Mouse (Mus musculus) kidney, postnatal 0 days (tissue): ENCODE measurements around the gene Ring1. TPM values are rescaled to one million over a fixed set of nuclear protein-coding genes. Genes with fewer than 3 reads are reported as not detected.

Experiments used
- ATAC-seq: fragments of 200-750 bp; cut with Nextera tagmentation; replicated peaks from 2 replicates; pipeline ENCODE4 v1.8.0; 2017; ENCODE audit warnings: low read depth, moderate number of reproducible peaks, moderate TSS enrichment, moderate library complexity; ENCODE audit not compliant: low FRiP score
- DNase-seq: peaks from one replicate; pipeline ENCODE4 v3.0.0-alpha.2; 2016; ENCODE audit warnings: low spot score
- H3K27ac ChIP-seq: fragments of 300-500 bp; sonication (generic); 2 replicates; pipeline ENCODE4 v1.5.1; 2014; ENCODE audit warnings: mild to moderate bottlenecking
- H3K27me3 ChIP-seq: fragments of 300-500 bp; sonication (generic); 2 replicates; pipeline ENCODE4 v1.6.1; 2014; ENCODE audit warnings: low read length, mixed read lengths; ENCODE audit not compliant: insufficient read depth
- H3K36me3 ChIP-seq: fragments of 300-500 bp; sonication (generic); 2 replicates; pipeline ENCODE4 v1.6.1; 2014; ENCODE audit warnings: low read length, mixed read lengths; ENCODE audit not compliant: insufficient read depth
- H3K4me1 ChIP-seq: fragments of 300-500 bp; sonication (generic); replicated peaks from 2 replicates; pipeline ENCODE4 v1.6.1; 2014; ENCODE audit warnings: antibody characterized with exemption, low read length, mixed read lengths; ENCODE audit not compliant: insufficient read depth
- H3K4me2 ChIP-seq: fragments of 300-500 bp; sonication (generic); 2 replicates; pipeline ENCODE4 v1.6.1; 2014; ENCODE audit warnings: mild to moderate bottlenecking, low read length, moderate library complexity, mixed read lengths
- H3K4me3 ChIP-seq: fragments of 300-500 bp; sonication (generic); replicated peaks from 2 replicates; pipeline ENCODE4 v1.5.1; 2014; ENCODE audit warnings: low read depth, low read length
- H3K9ac ChIP-seq: fragments of 300-500 bp; sonication (generic); 2 replicates; pipeline ENCODE4 v1.6.1; 2014; ENCODE audit warnings: low read depth, low read length
- H3K9me3 ChIP-seq: fragments of 300-500 bp; sonication (generic); replicated peaks from 2 replicates; pipeline ENCODE4 v1.6.1; 2016; ENCODE audit warnings: low read length, inconsistent platforms, mixed read lengths
- CTCF ChIP-seq: IDR thresholded peaks from 2 replicates; pipeline ENCODE4 v1.5.1; 2016; ENCODE audit warnings: antibody characterized with exemption, low read depth, mild to moderate bottlenecking, moderate library complexity
- WGBS: fragments of 180-500 bp; shearing (Covaris S2); extraction: QIAGEN DNeasy Blood & Tissue Kit; methylation state at CpG from one replicate; pipeline ENCODE4 v1.1.7; 2014; 5-methylcytosine and 5-hydroxymethylcytosine counted together
- polyA plus RNA-seq: library from polyadenylated mRNA; unstranded; fragments of >200 nt; fragmentation: Nextera tagmentation; extraction: Ambion mirVana; gene quantifications from 2 replicates; pipeline ENCODE4 v1.2.1, GENCODE M21; 2015

Ring1 gene
- polyA plus RNA-seq, 1 experiment from 2014 or later = 23.3 TPM

DNA sequence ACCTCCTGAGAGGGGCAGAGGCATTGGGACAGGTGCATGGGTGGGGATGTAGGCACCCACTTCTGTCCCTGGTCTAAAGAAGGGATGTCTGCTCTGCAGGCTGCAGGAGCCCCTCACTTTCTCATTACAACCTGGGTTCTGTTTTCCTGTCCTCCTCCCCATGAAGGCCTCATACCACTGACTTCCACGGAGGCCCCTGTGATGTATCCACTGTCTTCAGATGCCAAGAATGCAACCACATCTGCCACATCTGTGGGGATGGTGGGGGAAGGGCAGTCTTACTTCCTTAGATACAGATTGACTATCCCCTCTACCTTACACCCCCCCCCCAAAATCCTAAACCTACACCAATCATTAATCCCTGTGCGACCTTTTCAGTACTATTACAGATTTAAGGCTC, 1.7 kb upstream of the Ring1 start:
- DNase-seq (no peak), ATAC-seq (no peak)
- H3K9ac ChIP-seq = no peak overlapping the region
- no peak overlapping the region for H3K27ac ChIP-seq
- peaks cover 34% of the 10 kb centered on the region for H3K4me1 ChIP-seq
- TF ChIP-seq CTCF = no peak
- H3K27me3 ChIP-seq = no peaks in the 10 kb centered on the region
- H3K4me2 ChIP-seq = no peak overlapping the region
- no peak overlapping the region for H3K4me3 ChIP-seq
- H3K36me3 ChIP-seq = peaks cover 29% of the 10 kb centered on the region
- WGBS = 40% methylated on average over 2 of the region's 2 CpGs
- H3K9me3 ChIP-seq = no peaks in the 10 kb centered on the region

DNA sequence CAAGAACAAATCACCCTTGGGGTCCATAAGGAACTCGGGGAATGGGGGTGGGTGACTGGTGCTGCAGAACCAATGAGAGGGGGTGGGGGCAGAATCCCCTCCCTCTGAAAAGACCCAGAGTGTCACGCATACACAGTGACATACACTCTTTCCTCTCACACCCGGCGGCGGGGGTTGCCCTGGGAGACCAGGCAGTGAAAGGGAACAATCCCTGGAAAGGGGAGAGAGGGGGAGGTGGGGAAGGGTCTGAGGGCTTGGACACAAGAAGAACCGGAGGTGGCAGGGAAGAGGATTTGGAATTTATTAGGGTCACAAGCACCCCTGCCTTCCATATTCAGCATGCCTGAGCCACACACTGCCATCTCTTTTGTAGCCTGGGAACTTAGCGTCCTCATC, 1.3 kb upstream of the Ring1 start:
- DNase-seq (no peak), ATAC-seq (no peak)
- Histone ChIP-seq H3K27me3 (no peaks in the 10 kb centered on the region), H3K4me2 (peak overlapping the region; percentile 98), H3K36me3 (peaks cover 33% of the 10 kb centered on the region), H3K27ac (no peak overlapping the region), H3K4me1 (peaks cover 34% of the 10 kb centered on the region), H3K4me3 (peak overlapping the region; percentile 83), H3K9ac (peak overlapping the region; percentile 89; the same call in 1 of the 2 replicates), H3K9me3 (no peaks in the 10 kb centered on the region)
- no peak for TF ChIP-seq CTCF
- 18% methylated on average over 7 of the region's 7 CpGs for WGBS

DNA sequence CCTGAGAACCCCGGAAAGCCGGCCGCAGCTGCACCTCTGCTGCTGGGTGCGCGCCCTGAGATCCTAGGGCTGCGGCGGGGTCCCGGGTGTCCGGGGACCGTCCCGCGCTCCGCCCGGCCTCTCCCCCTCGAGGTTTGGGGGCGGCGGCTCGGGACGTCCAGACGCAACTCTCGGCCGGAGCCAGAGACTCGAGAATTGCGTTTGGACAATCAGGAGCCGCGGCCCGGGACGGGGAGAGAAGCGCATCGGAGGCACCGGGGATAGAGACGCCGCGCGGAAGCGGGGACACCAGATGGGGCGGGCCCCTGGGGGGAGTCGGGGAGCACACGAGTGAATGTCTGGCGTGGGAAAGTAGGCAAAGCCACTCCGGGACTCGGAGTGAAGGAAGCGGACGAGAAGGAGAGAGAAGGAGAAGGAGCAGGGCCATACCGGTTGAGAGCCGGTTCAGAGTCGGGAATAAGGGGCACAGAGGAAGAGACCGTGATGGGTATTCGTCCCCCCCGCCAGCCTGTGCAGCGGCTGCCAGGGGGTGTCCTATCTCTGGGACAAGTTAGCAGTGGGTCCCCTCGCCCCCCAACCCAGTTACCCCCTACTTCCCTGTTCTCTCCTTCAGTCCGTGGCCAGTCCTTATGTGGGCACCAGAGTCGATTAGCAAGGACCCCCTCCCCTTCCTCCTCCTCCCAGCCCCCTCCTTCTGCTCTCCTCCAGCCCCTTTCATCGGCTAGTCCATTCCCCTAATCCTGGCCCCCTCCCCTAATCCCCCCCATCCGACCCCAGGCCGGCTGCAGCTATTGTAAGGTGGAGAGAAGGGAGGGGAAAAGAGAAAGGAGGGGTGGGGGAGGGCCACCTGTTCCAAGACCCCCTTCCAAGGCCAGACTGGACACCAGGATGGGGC, 628 bp upstream of the Ring1 start:
- Histone ChIP-seq H3K4me2 (peak overlapping the region; percentile 98), H3K36me3 (peaks cover 33% of the 10 kb centered on the region), H3K4me1 (peaks cover 28% of the 10 kb centered on the region), H3K27ac (peak overlapping the region; percentile 81), H3K9me3 (no peaks in the 10 kb centered on the region), H3K9ac (peak overlapping the region; percentile 89), H3K4me3 (peak overlapping the region; percentile 83), H3K27me3 (no peaks in the 10 kb centered on the region)
- TF ChIP-seq CTCF = no peak
- DNase-seq (peak; percentile 52), ATAC-seq (peak; percentile 3)
- WGBS = 0% methylated on average over 53 of the region's 57 CpGs

- ATAC-seq (no peak), DNase-seq (no peak)
- H3K9me3 ChIP-seq = no peaks in the 10 kb centered on the region
- H3K27me3 ChIP-seq = no peaks in the 10 kb centered on the region
- H3K9ac ChIP-seq = 0 out of 2 replicates have a peak overlapping the region, but pooled peaks have one; percentile 89
- H3K27ac ChIP-seq = no peak overlapping the region
- WGBS = 65% methylated on average over 9 of the region's 9 CpGs
- H3K4me2 ChIP-seq = peak overlapping the region; percentile 98
- peaks cover 23% of the 10 kb centered on the region for H3K4me1 ChIP-seq
- peaks cover 20% of the 10 kb centered on the region for H3K36me3 ChIP-seq
- peak overlapping the region; percentile 83; the same call in 1 of the 2 replicates for H3K4me3 ChIP-seq
- TF ChIP-seq CTCF = no peak
Measured at GRCm38 (mm10) chr17:34023678-34024077, 802 bp downstream of the Ring1 start.

GRCm38 (mm10) chr17:34022987-34023386, 1.5 kb downstream of the Ring1 start:
- Histone ChIP-seq H3K36me3 (peaks cover 16% of the 10 kb centered on the region; the same call in 1 of the 2 replicates), H3K9me3 (no peaks in the 10 kb centered on the region), H3K9ac (no peak overlapping the region), H3K4me3 (no peak overlapping the region), H3K27ac (no peak overlapping the region), H3K4me1 (peaks cover 23% of the 10 kb centered on the region), H3K27me3 (no peaks in the 10 kb centered on the region), H3K4me2 (no peak overlapping the region)
- ATAC-seq (no peak), DNase-seq (no peak)
- no peak for TF ChIP-seq CTCF
- WGBS = 99% methylated on average over 20 of the region's 20 CpGs

DNA sequence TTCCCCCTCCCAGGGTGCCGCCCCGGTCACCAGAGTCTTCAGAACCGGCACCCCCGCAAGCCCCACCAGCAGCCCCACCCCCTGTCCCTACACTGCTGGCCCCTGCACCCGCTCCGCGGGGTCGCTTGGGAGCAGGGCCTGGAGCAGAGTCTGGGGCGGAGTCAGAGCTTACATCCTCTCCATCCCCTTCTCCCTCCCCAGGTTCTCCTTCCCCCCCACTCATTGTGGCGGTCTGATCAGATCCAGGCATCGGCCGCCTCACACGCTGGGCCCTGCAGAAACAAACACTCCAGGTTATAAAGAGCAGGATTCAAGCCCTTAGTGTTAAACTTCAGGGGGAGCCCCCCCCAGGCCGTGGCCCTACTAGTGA, 2.1 kb downstream of the Ring1 start:
- TF ChIP-seq CTCF = no peak
- ATAC-seq = no peak
- peaks cover 16% of the 10 kb centered on the region; the same call in 1 of the 2 replicates for H3K36me3 ChIP-seq
- H3K27ac ChIP-seq = no peak overlapping the region
- no peaks in the 10 kb centered on the region for H3K9me3 ChIP-seq
- H3K4me3 ChIP-seq = no peak overlapping the region
- 92% methylated on average over 14 of the region's 14 CpGs for WGBS
- no peak overlapping the region for H3K4me2 ChIP-seq
- H3K27me3 ChIP-seq = no peaks in the 10 kb centered on the region
- H3K4me1 ChIP-seq = peaks cover 23% of the 10 kb centered on the region
- DNase-seq = no peak
- H3K9ac ChIP-seq = no peak overlapping the region
